Mouse (Mus musculus) lung, postnatal 0 days (tissue): ENCODE data around the gene Gm20716.

Experiments used
- CTCF ChIP-seq: IDR thresholded peaks from 2 replicates; pipeline ENCODE4 v1.5.1; 2016; ENCODE audit warnings: antibody characterized with exemption, mild to moderate bottlenecking
- EP300 ChIP-seq: IDR thresholded peaks from 2 replicates; pipeline ENCODE4 v1.6.1; 2016; ENCODE audit warnings: antibody characterized with exemption, mild to moderate bottlenecking, control low read depth

GRCm38 (mm10) chr2:168260124-168260523 is 30.0 kb upstream of the Gm20716 start:
- TF ChIP-seq CTCF: no peak
- no peak for TF ChIP-seq EP300
